Mouse (Mus musculus) liver (tissue): Measurements from ENCODE around the gene Mxd3.

Source experiments
- DNase-seq: peaks from one replicate; pipeline ENCODE4 v3.0.0-alpha.2; 2020; ENCODE audit warnings: mixed read lengths

Mxd3 gene

GRCm38 (mm10) chr13:55330567-55331400, 1.2 kb upstream of the Mxd3 start:
- no peak for DNase-seq

GRCm38 (mm10) chr13:55329109-55329682, 427 bp downstream of the Mxd3 start:
- peak; percentile 55 for DNase-seq

- DNase-seq = no peak
These were observed 982 bp downstream of the Mxd3 start for GRCm38 (mm10) chr13:55328641-55329040.

GRCm38 (mm10) chr13:55328171-55328570, 1.5 kb downstream of the Mxd3 start:
- DNase-seq = no peak

GRCm38 (mm10) chr13:55327633-55328032, 2.0 kb downstream of the Mxd3 start:
- peak; percentile 86 for DNase-seq

- DNase-seq = no peak
These were observed 2.5 kb downstream of the Mxd3 start for GRCm38 (mm10) chr13:55327169-55327568.

GRCm38 (mm10) chr13:55325596-55325995, 4.0 kb downstream of the Mxd3 start:
- no peak for DNase-seq

- DNase-seq = peak; percentile 47
These were observed 7.3 kb downstream of the Mxd3 start for GRCm38 (mm10) chr13:55322130-55322825.

- peak; percentile 91 for DNase-seq
These were observed 8.0 kb downstream of the Mxd3 start, which contains the start of gene Rab24 for GRCm38 (mm10) chr13:55321434-55322129. Gene Rab24 (minus strand): TSS chr13:55321946.

GRCm38 (mm10) chr13:55319931-55320533, 9.6 kb downstream of the Mxd3 start, which contains the start of gene Prelid1:
Gene Prelid1 (plus strand): TSS chr13:55320500.
- no peak for DNase-seq

- no peak for DNase-seq
These were observed 11.3 kb downstream of the Mxd3 start for GRCm38 (mm10) chr13:55318351-55318750.

GRCm38 (mm10) chr13:55314891-55315412, 14.7 kb downstream of the Mxd3 start:
- no peak for DNase-seq

- no peak for DNase-seq
These were observed 16.6 kb downstream of the Mxd3 start for GRCm38 (mm10) chr13:55313051-55313450.

- DNase-seq = no peak
These were observed 17.5 kb downstream of the Mxd3 start for GRCm38 (mm10) chr13:55312028-55312630.

GRCm38 (mm10) chr13:55300913-55301312, 28.7 kb downstream of the Mxd3 start:
- DNase-seq = no peak

GRCm38 (mm10) chr13:55296760-55297159, 32.9 kb downstream of the Mxd3 start:
- DNase-seq = no peak

- DNase-seq = no peak
These were observed 40.8 kb downstream of the Mxd3 start for GRCm38 (mm10) chr13:55288854-55289253.

GRCm38 (mm10) chr13:55277646-55278045, 52.0 kb downstream of the Mxd3 start:
- DNase-seq = no peak

GRCm38 (mm10) chr13:55277203-55277602, 52.4 kb downstream of the Mxd3 start:
- peak; percentile 4 for DNase-seq
